Mouse (Mus musculus) hindbrain, embryonic 15.5 days (tissue): Measurements from ENCODE around the gene Ptprn2. TPM values are rescaled to one million over a fixed set of nuclear protein-coding genes. Genes with fewer than 3 reads are reported as not detected.
"Not testable (repeated sequence)": the region's sequence is repeated elsewhere in the genome, so short reads cannot be mapped to it uniquely, and the experiment has no call there.

ENCODE experiments used
- ATAC-seq: fragments of 200-750 bp; cut with Nextera tagmentation; 2 replicates; pipeline ENCODE4 v1.8.0; 2017; ENCODE audit warnings: low read depth, moderate number of reproducible peaks, moderate TSS enrichment; ENCODE audit not compliant: low FRiP score
- H3K27ac ChIP-seq: fragments of 300-500 bp; sonication (generic); replicated peaks from 2 replicates; pipeline ENCODE4 v1.5.1; 2015; ENCODE audit warnings: mild to moderate bottlenecking, inconsistent platforms
- H3K27me3 ChIP-seq: fragments of 300-500 bp; sonication (generic); 2 replicates; pipeline ENCODE4 v1.6.1; 2015; ENCODE audit warnings: control low read depth, inconsistent platforms
- H3K36me3 ChIP-seq: fragments of 300-500 bp; sonication (generic); 2 replicates; pipeline ENCODE4 v1.6.1; 2015; ENCODE audit warnings: control low read depth, inconsistent platforms
- H3K4me1 ChIP-seq: fragments of 300-500 bp; sonication (generic); replicated peaks from 2 replicates; pipeline ENCODE4 v1.6.1; 2015; ENCODE audit warnings: control low read depth, inconsistent platforms
- H3K4me2 ChIP-seq: fragments of 300-500 bp; sonication (generic); 2 replicates; pipeline ENCODE4 v1.6.1; 2015; ENCODE audit warnings: moderate library complexity, mild to moderate bottlenecking, inconsistent platforms
- H3K4me3 ChIP-seq: fragments of 300-500 bp; sonication (generic); 2 replicates; pipeline ENCODE4 v1.5.1; 2015; ENCODE audit warnings: mild to moderate bottlenecking, inconsistent platforms
- H3K9ac ChIP-seq: fragments of 300-500 bp; sonication (generic); 2 replicates; pipeline ENCODE4 v1.6.1; 2015; ENCODE audit warnings: inconsistent platforms
- H3K9me3 ChIP-seq: fragments of 300-500 bp; sonication (generic); 2 replicates; pipeline ENCODE4 v1.6.1; 2016; ENCODE audit warnings: control low read depth, inconsistent platforms
- WGBS: fragments of 180-500 bp; shearing (Covaris S2); methylation state at CpG from one replicate; pipeline ENCODE4 v1.1.7; 2015; 5-methylcytosine and 5-hydroxymethylcytosine counted together
- polyA plus RNA-seq: library from polyadenylated mRNA; unstranded; fragments of >200 nt; fragmentation: Nextera tagmentation; extraction: Ambion mirVana; gene quantifications from 2 replicates; pipeline ENCODE4 v1.2.1, GENCODE M21; 2015

Ptprn2 gene
- polyA plus RNA-seq, 1 experiment from 2014 or later, result 14.7 TPM

DNA sequence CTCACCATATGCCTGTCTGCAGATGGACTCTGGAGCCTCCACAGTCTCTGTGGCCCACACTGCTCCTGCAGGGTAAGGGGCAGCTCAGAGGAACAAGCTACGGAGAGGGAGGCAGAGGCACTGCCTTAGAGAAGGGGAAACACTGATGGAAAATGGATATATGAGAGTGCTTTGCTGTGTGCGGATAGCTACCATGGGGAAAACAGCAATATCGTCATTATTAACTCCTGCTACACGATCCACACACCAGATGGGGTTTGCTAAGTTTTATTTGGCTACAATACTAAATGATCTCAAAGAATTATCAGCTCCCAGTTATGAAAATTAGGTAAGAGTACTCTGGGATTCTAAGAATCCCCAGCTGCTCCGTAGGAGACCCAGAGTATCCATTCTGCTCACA, 89.2 kb downstream of the Ptprn2 start:
- Histone ChIP-seq H3K9me3 (no peaks in the 10 kb centered on the region), H3K36me3 (no peaks in the 10 kb centered on the region), H3K9ac (no peak overlapping the region), H3K4me3 (no peak overlapping the region), H3K27ac (peak overlapping the region; percentile 71; the same call in 1 of the 2 replicates), H3K4me1 (peaks cover 22% of the 10 kb centered on the region), H3K27me3 (no peaks in the 10 kb centered on the region), H3K4me2 (no peak overlapping the region)
- ATAC-seq, result peak; percentile 55; the same call in 1 of the 2 replicates
- WGBS, result 62% methylated on average over 5 of the region's 5 CpGs

DNA sequence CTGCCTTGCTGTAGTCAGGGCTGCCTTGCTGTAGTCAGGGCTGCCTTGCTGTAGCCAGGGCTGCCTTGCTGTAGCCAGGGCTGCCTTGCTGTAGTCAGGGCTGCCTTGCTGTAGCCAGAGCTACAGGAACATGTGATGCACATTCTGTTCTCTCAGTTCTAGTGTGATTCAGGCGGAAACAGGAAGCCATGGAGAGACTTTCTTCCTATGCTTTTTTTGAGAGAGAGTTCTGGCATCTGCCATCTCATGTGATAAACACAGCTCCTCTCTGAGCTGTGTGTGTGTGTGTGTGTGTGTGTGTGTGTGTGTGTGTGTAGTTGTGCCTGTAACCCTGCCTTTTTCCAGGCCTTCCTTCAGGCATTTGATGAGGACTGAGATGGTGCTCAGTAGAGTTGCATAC, 92.4 kb downstream of the Ptprn2 start:
- H3K9me3 ChIP-seq, H3K4me2 ChIP-seq, H3K27me3 ChIP-seq, H3K36me3 ChIP-seq, H3K4me3 ChIP-seq, H3K9ac ChIP-seq, H3K27ac ChIP-seq, ATAC-seq: not testable (repeated sequence)
- 86% methylated on average over 1 of the region's 1 CpGs for WGBS
- peaks cover 38% of the 10 kb centered on the region for H3K4me1 ChIP-seq

DNA sequence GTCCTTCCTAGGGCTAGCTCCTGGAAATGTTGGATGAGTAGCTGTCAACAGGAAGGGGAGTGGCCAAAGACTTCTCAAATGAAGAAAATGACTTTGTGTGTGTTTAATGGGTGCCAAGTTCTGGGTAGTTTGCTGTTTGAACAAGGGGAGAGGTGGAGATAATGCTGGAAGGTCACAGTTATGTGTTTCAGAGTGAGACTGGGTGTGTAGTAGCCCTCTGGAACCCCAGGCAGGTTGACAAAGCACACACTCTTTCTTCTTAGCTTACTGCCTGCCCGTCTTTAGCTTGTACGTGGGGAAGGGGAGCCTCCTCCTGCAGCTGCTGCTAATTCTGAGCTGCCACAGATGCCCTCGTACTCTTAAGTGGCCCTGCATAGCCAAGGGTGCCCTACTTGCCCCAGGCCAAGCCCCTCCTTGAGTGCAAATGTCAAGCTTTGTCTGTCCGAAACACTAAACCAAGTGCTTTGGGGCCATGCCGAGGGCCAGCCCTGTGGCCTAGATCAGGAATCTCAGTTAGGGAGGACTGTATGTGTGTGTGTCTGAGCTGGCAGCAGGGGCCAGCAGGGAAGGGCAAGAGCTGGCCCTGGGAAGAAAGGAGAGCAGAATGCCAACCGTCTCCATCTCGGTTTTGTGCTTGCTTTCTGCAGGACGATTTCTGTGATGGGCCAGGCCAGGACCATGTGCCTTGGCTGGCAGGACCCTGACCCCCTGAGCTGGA, 95.5 kb downstream of the Ptprn2 start:
- no peak overlapping the region for H3K4me3 ChIP-seq
- no peaks in the 10 kb centered on the region for H3K9me3 ChIP-seq
- 53% methylated on average over 8 of the region's 8 CpGs for WGBS
- H3K4me2 ChIP-seq, result no peak overlapping the region
- H3K36me3 ChIP-seq, result no peaks in the 10 kb centered on the region
- peak overlapping the region; percentile 71 for H3K27ac ChIP-seq
- H3K9ac ChIP-seq, result no peak overlapping the region
- H3K4me1 ChIP-seq, result peaks cover 31% of the 10 kb centered on the region
- ATAC-seq, result no peak
- no peaks in the 10 kb centered on the region for H3K27me3 ChIP-seq

DNA sequence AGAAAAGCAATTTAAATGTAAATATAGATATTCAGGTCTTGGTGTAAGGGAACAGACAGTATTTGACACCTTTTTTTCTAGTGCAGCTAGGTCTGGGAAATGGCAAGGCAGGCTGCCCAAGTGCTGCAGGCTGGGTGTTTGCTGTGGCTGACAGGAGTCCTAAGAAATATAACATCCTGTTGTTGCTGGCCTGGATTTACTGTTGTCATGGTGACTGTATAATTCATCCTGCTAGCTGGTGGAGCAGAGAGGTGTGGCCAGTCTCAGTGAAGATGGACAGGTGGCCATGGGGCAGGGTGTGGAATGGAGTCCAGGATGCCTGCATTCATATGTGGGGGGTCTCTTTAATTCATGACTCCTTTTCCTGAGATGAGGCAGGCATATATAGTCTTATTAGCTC, 96.3 kb downstream of the Ptprn2 start:
- H3K4me2 ChIP-seq, result no peak overlapping the region
- ATAC-seq, result peak; percentile 71
- H3K4me1 ChIP-seq, result peaks cover 26% of the 10 kb centered on the region
- no peak overlapping the region for H3K9ac ChIP-seq
- no peak overlapping the region; the same call in 1 of the 2 replicates for H3K27ac ChIP-seq
- no peaks in the 10 kb centered on the region for H3K27me3 ChIP-seq
- no peaks in the 10 kb centered on the region for H3K9me3 ChIP-seq
- no peaks in the 10 kb centered on the region for H3K36me3 ChIP-seq
- no peak overlapping the region for H3K4me3 ChIP-seq

DNA sequence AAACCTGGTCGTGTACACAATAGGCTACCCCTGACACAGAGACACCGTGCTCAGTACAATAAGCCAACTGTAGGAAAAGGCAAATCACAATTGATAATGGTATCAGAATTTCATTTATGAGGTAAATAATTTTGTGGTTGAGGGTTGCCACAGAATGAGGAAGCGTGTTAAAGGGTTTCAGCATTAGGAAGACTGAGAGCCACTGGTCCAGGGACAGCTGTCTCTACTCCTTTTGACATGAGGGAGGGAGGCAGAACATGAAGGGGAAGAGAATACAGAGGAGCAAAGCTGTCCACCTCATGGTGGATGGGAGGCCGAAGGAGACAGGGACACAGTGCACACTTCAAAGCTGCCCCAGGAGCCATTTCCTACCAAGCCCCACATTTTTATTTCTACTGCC, 97.3 kb downstream of the Ptprn2 start:
- Histone ChIP-seq H3K4me3 (no peak overlapping the region), H3K27ac (0 out of 2 replicates have a peak overlapping the region, but pooled peaks have one; percentile 1), H3K27me3 (no peaks in the 10 kb centered on the region)

DNA sequence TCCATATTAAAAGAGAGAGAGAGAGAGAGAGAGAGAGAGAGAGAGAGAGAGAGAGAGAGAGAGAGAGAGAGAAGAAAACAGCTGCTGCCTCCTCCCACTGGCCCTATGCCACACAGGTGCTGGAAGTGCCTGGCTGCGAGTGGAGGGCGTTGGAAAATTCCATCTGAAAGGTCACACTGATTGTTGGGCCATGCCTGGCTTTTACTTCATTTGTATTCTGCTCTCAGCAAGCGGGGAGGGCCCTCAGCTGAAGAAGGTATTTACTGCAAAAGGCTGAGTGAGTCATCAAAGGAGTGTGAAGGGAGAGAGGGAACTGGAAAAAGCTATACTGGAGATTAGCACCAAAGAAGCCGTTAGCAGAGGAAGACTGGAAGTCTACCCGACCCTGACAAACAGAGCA, 99.5 kb downstream of the Ptprn2 start:
- no peaks in the 10 kb centered on the region for H3K36me3 ChIP-seq
- 0 out of 2 replicates have a peak, but pooled peaks have one; percentile 17 for ATAC-seq
- no peak overlapping the region for H3K27ac ChIP-seq

More for the DNA sequence above, 97.3 kb downstream of the Ptprn2 start:
- 85% methylated on average over 4 of the region's 4 CpGs for WGBS
- H3K9ac ChIP-seq, result no peak overlapping the region
- no peaks in the 10 kb centered on the region for H3K36me3 ChIP-seq
- no peak overlapping the region for H3K4me2 ChIP-seq
- peaks cover 26% of the 10 kb centered on the region for H3K4me1 ChIP-seq
- H3K9me3 ChIP-seq, result no peaks in the 10 kb centered on the region
- ATAC-seq, result no peak

DNA sequence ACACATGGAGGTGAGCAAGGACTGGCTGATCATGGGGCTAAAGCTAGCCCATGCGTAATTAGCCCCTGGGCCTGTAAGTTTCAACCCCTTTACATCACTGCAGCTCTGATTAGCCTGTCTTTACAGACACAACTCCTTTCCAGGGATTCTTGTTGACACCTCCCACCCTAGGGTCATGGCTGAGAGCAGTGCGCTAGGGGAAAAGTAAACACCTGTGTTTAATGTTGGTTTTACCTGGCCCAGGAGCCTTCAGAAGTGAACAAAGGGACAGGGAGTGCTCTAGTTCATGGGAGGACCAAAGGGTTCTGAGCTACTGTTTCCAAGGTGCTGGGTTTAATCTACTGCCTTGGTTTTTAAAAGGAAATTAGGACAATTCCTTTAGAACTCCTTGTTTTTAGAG, 100.6 kb downstream of the Ptprn2 start:
- no peak overlapping the region for H3K27ac ChIP-seq
- H3K9me3 ChIP-seq, result no peaks in the 10 kb centered on the region
- no peak for ATAC-seq
- WGBS, result 83% methylated on average over 2 of the region's 2 CpGs
- H3K4me3 ChIP-seq, result no peak overlapping the region
- H3K9ac ChIP-seq, result no peak overlapping the region
- H3K4me2 ChIP-seq, result no peak overlapping the region
- H3K36me3 ChIP-seq, result no peaks in the 10 kb centered on the region
- H3K27me3 ChIP-seq, result no peaks in the 10 kb centered on the region
- H3K4me1 ChIP-seq, result peaks cover 13% of the 10 kb centered on the region

More for the DNA sequence above, 99.5 kb downstream of the Ptprn2 start:
- H3K9ac ChIP-seq, result no peak overlapping the region
- 38% methylated on average over 5 of the region's 5 CpGs for WGBS
- H3K4me2 ChIP-seq, result no peak overlapping the region
- peaks cover 20% of the 10 kb centered on the region for H3K4me1 ChIP-seq
- no peaks in the 10 kb centered on the region for H3K27me3 ChIP-seq
- no peak overlapping the region for H3K4me3 ChIP-seq
- no peaks in the 10 kb centered on the region for H3K9me3 ChIP-seq

DNA sequence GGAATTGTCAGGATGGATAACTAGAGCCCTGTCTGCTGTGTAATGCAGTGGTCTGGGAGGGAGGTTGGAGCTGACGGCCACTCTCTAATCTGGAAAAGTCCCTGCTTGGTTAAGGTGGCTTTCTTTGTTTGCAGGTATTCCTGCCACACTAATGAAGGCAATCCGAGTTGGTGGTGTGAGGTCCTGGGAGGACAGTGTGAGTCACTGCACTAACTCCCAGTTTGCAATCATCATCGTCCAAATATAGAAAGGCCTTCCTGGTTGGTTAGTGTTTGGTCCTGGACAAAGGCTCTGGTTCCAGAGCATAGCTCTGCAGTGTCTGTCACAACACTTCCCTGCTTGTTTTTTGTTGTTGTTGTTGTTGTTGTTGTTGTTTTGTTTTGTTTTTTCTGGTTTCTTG, 102.0 kb downstream of the Ptprn2 start:
- no peak for ATAC-seq
- Histone ChIP-seq H3K9me3 (no peaks in the 10 kb centered on the region), H3K9ac (no peak overlapping the region), H3K36me3 (no peaks in the 10 kb centered on the region), H3K4me1 (peaks cover 5% of the 10 kb centered on the region; the same call in 1 of the 2 replicates), H3K27ac (no peak overlapping the region), H3K4me2 (no peak overlapping the region), H3K4me3 (no peak overlapping the region), H3K27me3 (no peaks in the 10 kb centered on the region)
- WGBS, result 82% methylated on average over 3 of the region's 3 CpGs

DNA sequence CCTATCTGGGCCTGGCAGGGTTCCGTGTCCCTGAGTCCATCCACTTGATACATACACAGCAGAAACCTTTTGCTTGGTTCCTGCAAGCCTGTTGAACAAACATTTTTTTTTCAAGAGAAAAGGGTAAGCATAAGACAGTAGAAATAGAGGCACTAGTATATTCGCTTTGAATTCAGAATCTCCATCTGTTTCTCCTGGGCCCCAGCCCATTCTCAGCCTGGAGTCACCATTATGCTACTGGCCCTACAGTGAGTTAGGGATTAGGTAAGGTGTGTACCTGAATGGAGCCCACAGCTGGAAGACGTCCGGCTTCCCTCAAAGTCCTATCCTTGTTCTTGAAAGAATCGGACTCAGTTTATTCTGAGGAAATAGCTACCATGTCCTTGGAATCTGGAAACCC, 104.6 kb downstream of the Ptprn2 start:
- WGBS, result 95% methylated on average over 5 of the region's 5 CpGs
- Histone ChIP-seq H3K27me3 (no peaks in the 10 kb centered on the region), H3K36me3 (no peaks in the 10 kb centered on the region), H3K9ac (no peak overlapping the region), H3K4me2 (no peak overlapping the region), H3K4me3 (no peak overlapping the region), H3K4me1 (peaks cover 2% of the 10 kb centered on the region; the same call in 1 of the 2 replicates), H3K27ac (no peak overlapping the region), H3K9me3 (no peaks in the 10 kb centered on the region)
- ATAC-seq, result no peak

DNA sequence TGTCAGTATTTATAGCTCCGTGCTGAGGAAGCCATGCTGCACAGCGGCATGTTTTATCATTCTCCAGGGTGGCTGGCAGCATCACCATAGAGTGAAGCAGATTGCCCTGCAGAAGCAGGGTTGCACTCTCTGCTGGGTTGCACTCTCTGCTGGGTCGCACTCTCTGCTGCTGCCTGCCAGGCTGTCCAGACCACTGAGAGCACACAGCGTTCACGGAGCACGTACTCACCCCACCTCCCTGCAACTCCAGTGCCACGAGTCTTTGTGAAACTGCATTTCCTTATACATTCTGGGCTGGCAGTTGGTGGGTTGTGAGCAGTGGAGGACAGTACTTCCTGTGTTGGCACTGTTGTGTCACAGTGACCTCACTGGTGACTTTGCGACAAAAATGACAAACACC, 108.9 kb downstream of the Ptprn2 start:
- peak overlapping the region; percentile 63 for H3K27ac ChIP-seq
- no peaks in the 10 kb centered on the region for H3K27me3 ChIP-seq
- H3K4me2 ChIP-seq, result no peak overlapping the region
- no peak; the same call in 1 of the 2 replicates for ATAC-seq
- no peak overlapping the region for H3K9ac ChIP-seq
- no peak overlapping the region for H3K4me3 ChIP-seq
- 56% methylated on average over 8 of the region's 8 CpGs for WGBS
- H3K4me1 ChIP-seq, result peaks cover 24% of the 10 kb centered on the region
- H3K9me3 ChIP-seq, result no peaks in the 10 kb centered on the region
- no peaks in the 10 kb centered on the region for H3K36me3 ChIP-seq

DNA sequence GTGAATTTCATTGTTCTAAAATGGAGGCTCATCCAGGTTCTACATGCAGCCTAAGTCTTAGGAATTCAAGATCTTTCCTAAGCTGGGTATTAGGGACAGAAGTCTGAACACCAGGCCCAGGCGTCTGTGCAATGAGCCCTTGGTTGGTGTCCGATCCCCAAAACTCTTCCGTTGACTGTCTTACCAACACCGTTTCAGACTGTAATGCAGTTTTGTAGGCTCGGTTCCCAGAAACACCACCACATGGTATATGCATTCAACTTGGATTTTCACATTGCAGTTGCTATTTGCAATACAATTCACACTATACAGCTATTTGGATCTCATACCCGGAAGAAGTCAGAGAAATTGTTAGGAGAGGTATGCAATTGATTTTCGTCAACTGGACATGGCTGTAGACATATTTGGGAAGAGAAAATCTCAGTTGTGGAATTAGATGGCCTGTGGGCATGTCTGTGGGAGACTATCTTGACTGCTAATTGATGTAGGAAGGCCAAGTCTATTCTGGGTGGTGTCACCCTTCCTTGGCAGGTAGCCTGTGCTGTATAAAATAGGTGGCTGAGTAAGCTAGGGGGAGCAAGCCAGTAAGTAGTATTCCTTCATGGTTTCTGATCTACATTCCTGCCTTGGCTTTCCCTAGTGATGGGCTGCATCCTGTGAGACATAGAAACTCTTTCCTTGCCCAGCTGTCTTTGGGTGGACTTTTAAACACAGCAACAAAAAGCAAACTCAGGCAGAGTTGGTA, 109.5 kb downstream of the Ptprn2 start:
- Histone ChIP-seq H3K4me2 (no peak overlapping the region), H3K27ac (peak overlapping the region; percentile 63; the same call in 1 of the 2 replicates), H3K9ac (no peak overlapping the region), H3K9me3 (no peaks in the 10 kb centered on the region), H3K4me3 (no peak overlapping the region), H3K36me3 (no peaks in the 10 kb centered on the region), H3K4me1 (peaks cover 29% of the 10 kb centered on the region), H3K27me3 (no peaks in the 10 kb centered on the region)
- ATAC-seq, result no peak
- 94% methylated on average over 7 of the region's 7 CpGs for WGBS

DNA sequence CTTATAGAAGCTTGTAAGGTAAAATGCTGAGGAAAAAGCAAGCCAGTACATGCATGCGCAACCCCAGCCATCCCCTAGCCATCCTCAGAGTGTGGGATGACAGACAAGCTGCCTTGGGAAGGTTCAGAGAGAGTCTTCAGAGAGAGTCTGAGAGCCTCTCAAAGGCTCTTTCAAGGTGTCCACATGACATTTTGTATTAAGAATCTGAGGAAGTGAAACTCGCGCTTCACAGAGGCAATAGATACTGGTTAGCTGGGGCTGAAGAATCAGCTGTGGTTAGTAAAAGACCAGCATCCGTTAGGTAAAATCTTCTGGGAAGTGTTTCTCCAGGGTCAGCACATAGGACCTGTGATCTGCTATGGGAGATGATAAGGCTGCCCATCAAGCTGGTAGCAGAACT, 110.2 kb downstream of the Ptprn2 start:
- Histone ChIP-seq H3K27ac (no peak overlapping the region), H3K27me3 (no peaks in the 10 kb centered on the region), H3K4me1 (peaks cover 36% of the 10 kb centered on the region), H3K4me2 (no peak overlapping the region), H3K36me3 (no peaks in the 10 kb centered on the region), H3K9ac (no peak overlapping the region), H3K4me3 (no peak overlapping the region), H3K9me3 (no peaks in the 10 kb centered on the region)
- 97% methylated on average over 4 of the region's 4 CpGs for WGBS
- ATAC-seq, result no peak
